Mouse (Mus musculus): ENCODE data around the gene Zfand6.

- TF ChIP-seq CTCF (IDR thresholded peaks at IDR 0.05; ENCODE audit: low read depth, low read length) (no peak), POLR2A (IDR thresholded peaks at IDR 0.05; ENCODE audit: borderline replicate concordance, low read depth, low read length) (no peak)
These were observed 77.3 kb downstream of the Zfand6 start for GRCm38 (mm10) chr7:84612445-84612844.

Measured in bone marrow macrophage, adult 2 months (primary cell).